Comparison of ENCODE assay signal across 8 mouse cellular contexts in the genomic region with DNA sequence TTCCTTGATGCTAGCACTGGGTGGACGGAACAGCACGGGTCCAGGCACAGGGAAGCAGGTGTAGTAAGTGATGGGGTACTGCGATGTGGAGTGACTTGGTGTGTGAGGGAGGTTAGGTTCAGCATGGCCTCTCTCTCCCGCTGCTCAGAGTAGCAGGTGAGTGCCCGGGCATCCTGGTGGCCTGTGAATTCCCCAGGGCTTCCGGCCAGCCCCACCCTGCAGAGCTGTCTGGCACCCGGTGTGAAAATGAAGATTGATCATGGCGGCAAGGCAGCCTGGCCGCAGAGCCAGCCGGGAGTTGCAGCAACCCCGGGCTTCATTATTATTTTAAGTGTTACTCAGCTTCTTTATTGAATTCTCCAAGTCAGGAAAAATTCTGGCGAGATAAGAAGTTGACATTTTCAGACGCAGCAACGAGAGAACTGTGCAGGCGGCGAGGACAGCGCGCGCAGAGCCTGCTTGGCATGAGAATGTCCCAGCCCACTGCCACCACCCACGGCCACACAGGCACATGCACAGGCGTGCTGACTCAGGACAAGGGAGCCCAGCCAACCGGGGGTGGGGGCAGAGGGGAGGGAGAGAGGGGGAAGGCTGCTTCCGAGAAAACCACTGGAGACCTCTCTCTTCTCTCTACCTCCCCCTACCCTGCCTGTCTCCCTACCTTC.
A peak's percentile ranks its signal among the peaks of the same experiment; 100 is the strongest.
DNase-seq lines count a peak whose midpoint lies in the region; ATAC-seq lines count a peak whose summit lies in the region.

No protein-coding gene starts in this region.

- H3K4me1 ChIP-seq in hindbrain, embryonic 12.5 days = peaks cover 11% of the 10 kb centered on the region
- H3K4me1 ChIP-seq in forebrain, embryonic 11.5 days (replicated peaks; ENCODE audit: control insufficient read depth, insufficient read depth, low read length) = no peaks in the 10 kb centered on the region

- no peak overlapping the region for H3K4me3 ChIP-seq in hindbrain, embryonic 12.5 days
- H3K4me3 ChIP-seq in forebrain, embryonic 11.5 days (ENCODE audit: low read depth, low read length) = no peak overlapping the region

- DNase-seq in Muller cell, postnatal 12 days (ENCODE audit: inconsistent ontology term) = peak; percentile 55
- peak; percentile 80 for DNase-seq in adrenal gland, postnatal 10 days
- peak; percentile 15 for DNase-seq in mesoderm, embryonic 11.5 days (ENCODE audit: low read depth, low spot score)
- no peak for DNase-seq in thymus, postnatal 4 days
- no peak for DNase-seq in ovary, adult 18-20 months (ENCODE audit: low spot score)
- DNase-seq in cerebellum, adult 8-10 months = no peak
- DNase-seq in forebrain, embryonic 11.5 days (ENCODE audit: low spot score) = no peak

- H3K9ac ChIP-seq in hindbrain, embryonic 12.5 days = no peak overlapping the region
- no peak overlapping the region for H3K9ac ChIP-seq in forebrain, embryonic 11.5 days (ENCODE audit: low read length)

- no peaks in the 10 kb centered on the region for H3K9me3 ChIP-seq in hindbrain, embryonic 12.5 days (replicated peaks)
- H3K9me3 ChIP-seq in forebrain, embryonic 11.5 days (ENCODE audit: control insufficient read depth, low read length) = no peaks in the 10 kb centered on the region

- no peaks in the 10 kb centered on the region for H3K36me3 ChIP-seq in hindbrain, embryonic 12.5 days
- no peaks in the 10 kb centered on the region for H3K36me3 ChIP-seq in forebrain, embryonic 11.5 days (ENCODE audit: control insufficient read depth, insufficient read depth, low read length)

- H3K4me2 ChIP-seq in hindbrain, embryonic 12.5 days (replicated peaks) = no peak overlapping the region
- no peak overlapping the region for H3K4me2 ChIP-seq in forebrain, embryonic 11.5 days (ENCODE audit: low read depth, low read length, severe bottlenecking)

- ATAC-seq in hindbrain, embryonic 12.5 days (ENCODE audit: low FRiP score) = peak; percentile 51
- no peak for ATAC-seq in forebrain, embryonic 11.5 days (replicated peaks; ENCODE audit: low FRiP score)

- 0 out of 2 replicates have a peak overlapping the region, but pooled peaks have one; percentile 17 for H3K27ac ChIP-seq in hindbrain, embryonic 12.5 days
- H3K27ac ChIP-seq in forebrain, embryonic 11.5 days (ENCODE audit: low read depth, low read length) = no peak overlapping the region

- H3K27me3 ChIP-seq in hindbrain, embryonic 12.5 days = 0 out of 2 replicates have a peak, but pooled peaks cover 5% of the 10 kb centered on the region
- H3K27me3 ChIP-seq in forebrain, embryonic 11.5 days (ENCODE audit: control insufficient read depth, insufficient read depth, low read length) = no peaks in the 10 kb centered on the region

- 35% methylated on average over 22 of the region's 23 CpGs for WGBS in hindbrain, embryonic 12.5 days
- 81% methylated on average over 23 of the region's 23 CpGs for WGBS in forebrain, embryonic 11.5 days

Comparison
In these comparisons a context has a peak if more than half of its experiments do, and no peak if none do; other contexts are left out.
1. DNase-seq: peak in Muller cell, postnatal 12 days (single experiment), adrenal gland, postnatal 10 days (single experiment) and mesoderm, embryonic 11.5 days (single experiment); none in thymus, postnatal 4 days (single experiment), ovary, adult 18-20 months (single experiment), cerebellum, adult 8-10 months (single experiment) and forebrain, embryonic 11.5 days (single experiment).